Mouse (Mus musculus) liver, adult 2 months (tissue): ENCODE results near the gene Zbtb9.

Experiments
- CTCF ChIP-seq: fragments of 200-500 bp; IDR thresholded peaks from 2 replicates; pipeline ENCODE4 v1.5.1; 2011; ENCODE audit warnings: low read depth, low read length, control low read depth
- POLR2A ChIP-seq: fragments of 200-500 bp; IDR thresholded peaks from 2 replicates; pipeline ENCODE4 v1.6.1; 2011; ENCODE audit warnings: low read length, control low read depth; ENCODE audit not compliant: insufficient read depth; ENCODE audit errors: extremely low read depth

DNA sequence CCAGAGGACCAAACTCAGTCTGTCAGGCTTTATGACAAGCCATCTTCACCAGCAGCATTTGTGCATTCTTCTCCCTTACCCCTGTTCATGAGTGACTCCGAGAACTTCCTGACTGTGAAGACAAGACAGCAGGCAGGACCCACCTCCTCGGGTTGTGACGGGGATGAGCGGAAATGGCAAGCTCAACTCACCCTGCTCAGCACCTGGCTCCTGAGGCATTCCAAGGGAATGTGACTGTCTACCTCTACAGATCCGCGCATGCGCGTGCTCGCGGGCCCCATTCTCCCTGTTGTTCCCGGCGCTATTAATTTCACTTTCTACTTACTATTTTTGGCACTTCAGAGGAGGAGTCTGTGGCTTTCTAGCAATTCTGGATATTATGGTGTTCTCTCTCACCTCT lies 27.0 kb downstream of the Zbtb9 start:
- TF ChIP-seq POLR2A, result no peak
- no peak for TF ChIP-seq CTCF
